Mouse (Mus musculus): ENCODE results near the gene Leap2. TPM values are rescaled to one million over a fixed set of nuclear protein-coding genes. Genes with fewer than 3 reads are reported as not detected.

Gene Leap2
- polyA plus RNA-seq, 1 experiment, result not detected

GRCm38 (mm10) chr11:53436338-53436737 lies 13.4 kb upstream of the Leap2 start:
- no peak overlapping the region for H3K4me3 ChIP-seq (replicated peaks; ENCODE audit: insufficient read depth, low read depth, low read length)
- 91% methylated on average over 6 of the region's 6 CpGs for whole genome bisulfite sequencing

GRCm38 (mm10) chr11:53435504-53435903 lies 12.5 kb upstream of the Leap2 start:
- DNase-seq, result no peak
- WGBS, result 85% methylated on average over 8 of the region's 8 CpGs
- Histone ChIP-seq H3K27ac (ENCODE audit: insufficient read depth, low read length) (no peak overlapping the region), H3K4me1 (ENCODE audit: control insufficient read depth, insufficient read depth, low read length) (no peaks in the 10 kb centered on the region), H3K27me3 (ENCODE audit: control insufficient read depth, insufficient read depth, low read length) (no peaks in the 10 kb centered on the region), H3K4me3 (replicated peaks; ENCODE audit: insufficient read depth, low read depth, low read length) (no peak overlapping the region)
- TF ChIP-seq POLR2A (IDR thresholded peaks at IDR 0.05; ENCODE audit: borderline replicate concordance, insufficient read depth, low read length) (no peak), CTCF (IDR thresholded peaks at IDR 0.05; ENCODE audit: borderline replicate concordance, insufficient read depth, low read depth, low read length) (no peak)

More at GRCm38 (mm10) chr11:53436338-53436737, 13.4 kb upstream of the Leap2 start:
- TF ChIP-seq CTCF (IDR thresholded peaks at IDR 0.05; ENCODE audit: borderline replicate concordance, insufficient read depth, low read depth, low read length) (no peak), POLR2A (IDR thresholded peaks at IDR 0.05; ENCODE audit: borderline replicate concordance, insufficient read depth, low read length) (no peak)
- H3K27ac ChIP-seq (ENCODE audit: insufficient read depth, low read length), result no peak overlapping the region
- no peaks in the 10 kb centered on the region for H3K4me1 ChIP-seq (ENCODE audit: control insufficient read depth, insufficient read depth, low read length)
- no peaks in the 10 kb centered on the region for H3K27me3 ChIP-seq (ENCODE audit: control insufficient read depth, insufficient read depth, low read length)
- DNase-seq, result no peak

GRCm38 (mm10) chr11:53433057-53433456 lies 10.1 kb upstream of the Leap2 start:
- no peak overlapping the region for H3K4me3 ChIP-seq (replicated peaks; ENCODE audit: insufficient read depth, low read depth, low read length)
- H3K27ac ChIP-seq (ENCODE audit: insufficient read depth, low read length), result no peak overlapping the region
- H3K27me3 ChIP-seq (ENCODE audit: control insufficient read depth, insufficient read depth, low read length), result no peaks in the 10 kb centered on the region
- peaks cover 4% of the 10 kb centered on the region; the same call in 1 of the 2 replicates for H3K4me1 ChIP-seq (ENCODE audit: control insufficient read depth, insufficient read depth, low read length)
- 74% methylated on average over 6 of the region's 6 CpGs for WGBS
- TF ChIP-seq POLR2A (IDR thresholded peaks at IDR 0.05; ENCODE audit: borderline replicate concordance, insufficient read depth, low read length) (no peak), CTCF (IDR thresholded peaks at IDR 0.05; ENCODE audit: borderline replicate concordance, insufficient read depth, low read depth, low read length) (no peak)
- DNase-seq, result no peak

GRCm38 (mm10) chr11:53431347-53432056 lies 8.5 kb upstream of the Leap2 start:
- H3K27me3 ChIP-seq (ENCODE audit: control insufficient read depth, insufficient read depth, low read length), result no peaks in the 10 kb centered on the region
- H3K27ac ChIP-seq (ENCODE audit: insufficient read depth, low read length), result peak overlapping the region; percentile 76
- peaks cover 4% of the 10 kb centered on the region; the same call in 1 of the 2 replicates for H3K4me1 ChIP-seq (ENCODE audit: control insufficient read depth, insufficient read depth, low read length)
- no peak for TF ChIP-seq CTCF (IDR thresholded peaks at IDR 0.05; ENCODE audit: borderline replicate concordance, insufficient read depth, low read depth, low read length)
- TF ChIP-seq POLR2A (IDR thresholded peaks at IDR 0.05; ENCODE audit: borderline replicate concordance, insufficient read depth, low read length), result peak; percentile 76; the same call in 1 of the 2 replicates
- WGBS, result 9% methylated on average over 9 of the region's 9 CpGs
- no peak for DNase-seq
- peak overlapping the region; percentile 89 for H3K4me3 ChIP-seq (replicated peaks; ENCODE audit: insufficient read depth, low read depth, low read length)

- DNase-seq, result peak; percentile 100
- under 1% methylated on average over 44 of the region's 44 CpGs for WGBS
- peak within 1 kb of the TSS; percentile 76 for H3K27ac ChIP-seq (ENCODE audit: insufficient read depth, low read length)
- H3K27me3 ChIP-seq (ENCODE audit: control insufficient read depth, insufficient read depth, low read length), result no peaks in the 10 kb centered on the region
- TF ChIP-seq CTCF (IDR thresholded peaks at IDR 0.05; ENCODE audit: borderline replicate concordance, insufficient read depth, low read depth, low read length) (no peak), POLR2A (IDR thresholded peaks at IDR 0.05; ENCODE audit: borderline replicate concordance, insufficient read depth, low read length) (peak; percentile 96)
- H3K4me1 ChIP-seq (ENCODE audit: control insufficient read depth, insufficient read depth, low read length), result peaks cover 7% of the 10 kb centered on the region; the same call in 1 of the 2 replicates
- H3K4me3 ChIP-seq (replicated peaks; ENCODE audit: insufficient read depth, low read depth, low read length), result peak within 1 kb of the TSS; percentile 89
Measured at GRCm38 (mm10) chr11:53430670-53431346, 7.8 kb upstream of the Leap2 start, which contains the start of the genes Uqcrq and Gdf9. Gene Uqcrq, minus strand, starts transcription at chr11:53430831. Gene Gdf9, plus strand, starts transcription at chr11:53431023.

GRCm38 (mm10) chr11:53430300-53430669 lies 7.3 kb upstream of the Leap2 start:
- TF ChIP-seq POLR2A (IDR thresholded peaks at IDR 0.05; ENCODE audit: borderline replicate concordance, insufficient read depth, low read length), result no peak
- TF ChIP-seq CTCF (IDR thresholded peaks at IDR 0.05; ENCODE audit: borderline replicate concordance, insufficient read depth, low read depth, low read length), result no peak
- Histone ChIP-seq H3K27ac (ENCODE audit: insufficient read depth, low read length) (peak overlapping the region; percentile 65), H3K4me1 (ENCODE audit: control insufficient read depth, insufficient read depth, low read length) (peaks cover 7% of the 10 kb centered on the region; the same call in 1 of the 2 replicates), H3K4me3 (replicated peaks; ENCODE audit: insufficient read depth, low read depth, low read length) (peak overlapping the region; percentile 89), H3K27me3 (ENCODE audit: control insufficient read depth, insufficient read depth, low read length) (no peaks in the 10 kb centered on the region)
- DNase-seq, result no peak
- WGBS, result under 1% methylated on average over 34 of the region's 34 CpGs

GRCm38 (mm10) chr11:53429182-53429581 lies 6.2 kb upstream of the Leap2 start:
- no peak for TF ChIP-seq POLR2A (IDR thresholded peaks at IDR 0.05; ENCODE audit: borderline replicate concordance, insufficient read depth, low read length)
- no peak for TF ChIP-seq CTCF (IDR thresholded peaks at IDR 0.05; ENCODE audit: borderline replicate concordance, insufficient read depth, low read depth, low read length)
- DNase-seq, result no peak
- Histone ChIP-seq H3K4me1 (ENCODE audit: control insufficient read depth, insufficient read depth, low read length) (peaks cover 7% of the 10 kb centered on the region; the same call in 1 of the 2 replicates), H3K4me3 (replicated peaks; ENCODE audit: insufficient read depth, low read depth, low read length) (peak overlapping the region; percentile 89), H3K27ac (ENCODE audit: insufficient read depth, low read length) (no peak overlapping the region), H3K27me3 (ENCODE audit: control insufficient read depth, insufficient read depth, low read length) (no peaks in the 10 kb centered on the region)
